ENCODE assay signal across 9 mouse cellular contexts in the genomic region with DNA sequence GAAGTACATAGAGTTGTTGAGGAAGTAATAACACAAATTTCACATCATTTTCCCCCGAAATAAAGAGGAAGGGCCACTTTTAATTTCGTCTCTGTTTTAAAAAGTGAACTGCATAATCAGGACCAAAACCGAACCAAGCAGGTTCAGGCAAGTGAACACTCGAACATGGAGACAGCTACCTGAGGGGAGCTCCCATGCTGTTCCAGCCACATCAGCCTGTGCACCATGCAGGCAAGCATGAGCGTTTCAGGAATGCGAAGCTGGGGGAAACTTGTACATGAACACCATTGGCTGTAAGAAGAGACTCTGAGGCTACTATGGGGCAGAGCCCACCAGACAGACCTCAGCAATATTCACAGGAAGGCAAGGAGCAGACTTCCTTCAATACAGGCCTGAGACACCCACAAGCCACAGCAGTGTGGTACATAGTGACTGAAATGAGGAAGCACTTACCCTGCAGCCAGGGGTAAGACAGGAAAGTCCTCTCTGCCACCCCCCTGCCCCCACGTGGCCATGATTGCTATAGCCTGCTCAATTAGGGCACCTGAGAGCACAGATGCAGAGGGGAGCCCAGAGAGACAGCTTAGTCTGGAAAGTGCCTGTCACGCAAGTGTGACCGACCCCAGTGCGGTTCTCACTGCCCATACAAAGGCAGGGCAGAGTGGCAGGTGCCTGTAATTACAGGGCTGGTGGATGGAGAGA. TPM values are rescaled to one million over a fixed set of nuclear protein-coding genes. Genes with fewer than 3 reads are reported as not detected.
DNase-seq lines count a peak whose midpoint lies in the region; ATAC-seq lines count a peak whose summit lies in the region.
"Had no signal": no experiment of that assay in that cellular context is flagged by ENCODE, and none has a peak within 500 bp of the region (broad histone marks: within the 10 kb centered on the region; RNA-seq: fewer than 3 reads in every experiment).

No protein-coding gene starts in this region.

- 61% methylated on average over 10 of the region's 10 CpGs for WGBS in midbrain, embryonic 13.5 days
- WGBS in midbrain, embryonic 14.5 days = 64% methylated on average over 10 of the region's 10 CpGs
- 54% methylated on average over 10 of the region's 10 CpGs for WGBS in embryonic facial prominence, embryonic 12.5 days

- no peak overlapping the region for H3K4me3 ChIP-seq in midbrain, embryonic 13.5 days (replicated peaks)
- H3K4me3 ChIP-seq in midbrain, embryonic 14.5 days (replicated peaks; ENCODE audit: low read depth, low read length) = no peak overlapping the region
- no peak overlapping the region for H3K4me3 ChIP-seq in embryonic facial prominence, embryonic 12.5 days

- 0 out of 2 replicates have a peak overlapping the region, but pooled peaks have one; percentile 2 for H3K9ac ChIP-seq in midbrain, embryonic 13.5 days (replicated peaks)
- no peak overlapping the region for H3K9ac ChIP-seq in midbrain, embryonic 14.5 days (replicated peaks; ENCODE audit: low read length)
- H3K9ac ChIP-seq in embryonic facial prominence, embryonic 12.5 days = no peak overlapping the region

- no peaks in the 10 kb centered on the region for H3K36me3 ChIP-seq in midbrain, embryonic 13.5 days
- H3K36me3 ChIP-seq in midbrain, embryonic 14.5 days (ENCODE audit: control insufficient read depth, insufficient read depth, low read length) = no peaks in the 10 kb centered on the region
- no peaks in the 10 kb centered on the region for H3K36me3 ChIP-seq in embryonic facial prominence, embryonic 12.5 days

- H3K4me2 ChIP-seq in midbrain, embryonic 13.5 days (replicated peaks) = no peak overlapping the region
- no peak overlapping the region for H3K4me2 ChIP-seq in midbrain, embryonic 14.5 days (ENCODE audit: low read length)
- H3K4me2 ChIP-seq in embryonic facial prominence, embryonic 12.5 days (replicated peaks) = no peak overlapping the region

- no peak overlapping the region for H3K27ac ChIP-seq in midbrain, embryonic 13.5 days
- no peak overlapping the region for H3K27ac ChIP-seq in midbrain, embryonic 14.5 days (replicated peaks; ENCODE audit: low read depth, low read length)
- 0 out of 2 replicates have a peak overlapping the region, but pooled peaks have one; percentile 13 for H3K27ac ChIP-seq in embryonic facial prominence, embryonic 12.5 days

- ATAC-seq in midbrain, embryonic 13.5 days = no peak
- ATAC-seq in midbrain, embryonic 14.5 days (ENCODE audit: low FRiP score, low TSS enrichment) = no peak
- peak; percentile 30; the same call in 1 of the 2 replicates for ATAC-seq in embryonic facial prominence, embryonic 12.5 days (ENCODE audit: insufficient number of reproducible peaks, insufficient read depth, low FRiP score, low TSS enrichment)

- H3K4me1 ChIP-seq in midbrain, embryonic 13.5 days (replicated peaks) = no peaks in the 10 kb centered on the region
- no peaks in the 10 kb centered on the region for H3K4me1 ChIP-seq in midbrain, embryonic 14.5 days (ENCODE audit: control insufficient read depth, insufficient read depth, low read length)
- peaks cover 12% of the 10 kb centered on the region; the same call in 1 of the 2 replicates for H3K4me1 ChIP-seq in embryonic facial prominence, embryonic 12.5 days

- H3K27me3 ChIP-seq in midbrain, embryonic 13.5 days = no peaks in the 10 kb centered on the region
- H3K27me3 ChIP-seq in midbrain, embryonic 14.5 days (ENCODE audit: control insufficient read depth, insufficient read depth, low read length) = no peaks in the 10 kb centered on the region
- H3K27me3 ChIP-seq in embryonic facial prominence, embryonic 12.5 days = no peaks in the 10 kb centered on the region

- no peak for DNase-seq in midbrain, embryonic 14.5 days
- peak; percentile 54 for DNase-seq in lung, postnatal 25 days (ENCODE audit: low spot score)
- DNase-seq in thymus, postnatal 25 days = peak; percentile 66
- DNase-seq in adrenal gland, adult 8-10 months = no peak
- DNase-seq in cerebellum, adult 8-10 months = no peak

- H3K9me3 ChIP-seq in midbrain, embryonic 13.5 days = no peaks in the 10 kb centered on the region
- no peaks in the 10 kb centered on the region for H3K9me3 ChIP-seq in midbrain, embryonic 14.5 days (ENCODE audit: control insufficient read depth, low read length)
- H3K9me3 ChIP-seq in embryonic facial prominence, embryonic 12.5 days = no peaks in the 10 kb centered on the region

RNA-seq across cellular contexts. Expression of a gene that starts 33.1 kb away (rescaled TPM):
- 1.9 and 2.3 TPM in 2 replicates for polyA plus RNA-seq in midbrain, embryonic 13.5 days (2015; fragmentation: Nextera tagmentation; extraction: Ambion mirVana)
- 3.9 and 6.1 TPM in 2 replicates for polyA plus RNA-seq in midbrain, embryonic 14.5 days (2014; fragmentation: Nextera tagmentation; extraction: Ambion mirVana)
- polyA plus RNA-seq in embryonic facial prominence, embryonic 12.5 days (2016; fragmentation: Nextera tagmentation; extraction: Ambion mirVana) = 2.3 and 2.9 TPM in 2 replicates
- 1 to 10 TPM; 2.7 to 7.8 (median 5.3) TPM for total RNA-seq in adrenal gland, adult 8-10 months (2022)

RNA-seq across cellular contexts. Expression of a gene that starts 37.1 kb away (rescaled TPM):
- polyA plus RNA-seq in midbrain, embryonic 13.5 days (2015; fragmentation: Nextera tagmentation; extraction: Ambion mirVana) = not detected in 2 replicates
- polyA plus RNA-seq in midbrain, embryonic 14.5 days (2014; fragmentation: Nextera tagmentation; extraction: Ambion mirVana) = not detected in 2 replicates
- polyA plus RNA-seq in embryonic facial prominence, embryonic 12.5 days (2016; fragmentation: Nextera tagmentation; extraction: Ambion mirVana) = not detected in 2 replicates
- total RNA-seq in adrenal gland, adult 8-10 months (2022) = not detected
- total RNA-seq: heart, adult 18-20 months had no signal
- polyA plus RNA-seq: brain, embryonic 14.5 days had no signal

RNA-seq across cellular contexts. Expression of a gene that starts 42.0 kb away (rescaled TPM):
- not detected in 2 replicates for polyA plus RNA-seq in midbrain, embryonic 13.5 days (2015; fragmentation: Nextera tagmentation; extraction: Ambion mirVana)
- polyA plus RNA-seq in midbrain, embryonic 14.5 days (2014; fragmentation: Nextera tagmentation; extraction: Ambion mirVana) = 1.8 TPM in 1 of 2 replicates, not detected in the other
- polyA plus RNA-seq in embryonic facial prominence, embryonic 12.5 days (2016; fragmentation: Nextera tagmentation; extraction: Ambion mirVana) = 0.67 TPM in 1 of 2 replicates, not detected in the other
- 10 to 100 TPM in 3 of 4 experiments, 1 to 10 TPM in 1; 9.0 to 16.1 (median 11.0) TPM for total RNA-seq in adrenal gland, adult 8-10 months (2022)

RNA-seq across cellular contexts. Expression of a gene that starts 43.5 kb away (rescaled TPM):
- not detected in 2 replicates for polyA plus RNA-seq in midbrain, embryonic 13.5 days (2015; fragmentation: Nextera tagmentation; extraction: Ambion mirVana)
- polyA plus RNA-seq in midbrain, embryonic 14.5 days (2014; fragmentation: Nextera tagmentation; extraction: Ambion mirVana) = not detected in 2 replicates
- polyA plus RNA-seq in embryonic facial prominence, embryonic 12.5 days (2016; fragmentation: Nextera tagmentation; extraction: Ambion mirVana) = not detected in 2 replicates
- not detected for total RNA-seq in adrenal gland, adult 8-10 months (2022)
- total RNA-seq: heart, adult 18-20 months had no signal
- polyA plus RNA-seq: brain, embryonic 14.5 days had no signal

RNA-seq across cellular contexts. Expression of a gene that starts 47.4 kb away (rescaled TPM):
- polyA plus RNA-seq in midbrain, embryonic 13.5 days (2015; fragmentation: Nextera tagmentation; extraction: Ambion mirVana) = 191 and 206 TPM in 2 replicates
- 208 and 229 TPM in 2 replicates for polyA plus RNA-seq in midbrain, embryonic 14.5 days (2014; fragmentation: Nextera tagmentation; extraction: Ambion mirVana)
- polyA plus RNA-seq in embryonic facial prominence, embryonic 12.5 days (2016; fragmentation: Nextera tagmentation; extraction: Ambion mirVana) = 208 and 210 TPM in 2 replicates
- total RNA-seq in adrenal gland, adult 8-10 months (2022) = 1,000 to 10,000 TPM in 2 of 4 experiments, 100 to 1,000 TPM in 2; 808 to 1,559 (median 1,212) TPM

Comparison
In these comparisons a context has a peak if more than half of its experiments do, and no peak if none do; other contexts are left out.
1. DNase-seq: peak in lung, postnatal 25 days (single experiment) and thymus, postnatal 25 days (single experiment); none in midbrain, embryonic 14.5 days (single experiment), adrenal gland, adult 8-10 months (single experiment) and cerebellum, adult 8-10 months (single experiment).